Mouse (Mus musculus) hindbrain, embryonic 16.5 days (tissue): ENCODE data around the gene Usp47. TPM values are rescaled to one million over a fixed set of nuclear protein-coding genes. Genes with fewer than 3 reads are reported as not detected.

Experiments
- ATAC-seq: fragments of 200-750 bp; cut with Nextera tagmentation; 2 replicates; pipeline ENCODE4 v1.8.0; 2017; ENCODE audit warnings: moderate TSS enrichment, moderate library complexity
- H3K27ac ChIP-seq: fragments of 300-500 bp; sonication (generic); 2 replicates; pipeline ENCODE4 v1.5.1; 2014; ENCODE audit warnings: low read depth, mild to moderate bottlenecking, control low read depth, low read length, moderate library complexity
- H3K27me3 ChIP-seq: fragments of 300-500 bp; sonication (generic); replicated peaks from 2 replicates; pipeline ENCODE4 v1.6.1; 2014; ENCODE audit warnings: low read length; ENCODE audit not compliant: control insufficient read depth, insufficient read depth
- H3K36me3 ChIP-seq: fragments of 300-500 bp; sonication (generic); 2 replicates; pipeline ENCODE4 v1.6.1; 2014; ENCODE audit warnings: mild to moderate bottlenecking, low read length, moderate library complexity, mixed read lengths; ENCODE audit not compliant: control insufficient read depth, insufficient read depth
- H3K4me1 ChIP-seq: fragments of 300-500 bp; sonication (generic); 2 replicates; pipeline ENCODE4 v1.6.1; 2014; ENCODE audit warnings: low read depth, low read length; ENCODE audit not compliant: control insufficient read depth, insufficient read depth
- H3K4me2 ChIP-seq: fragments of 300-500 bp; sonication (generic); 2 replicates; pipeline ENCODE4 v1.6.1; 2014; ENCODE audit warnings: mild to moderate bottlenecking, low read length, control low read depth, moderate library complexity
- H3K4me3 ChIP-seq: fragments of 300-500 bp; sonication (generic); 2 replicates; pipeline ENCODE4 v1.5.1; 2014; ENCODE audit warnings: mild to moderate bottlenecking, low read length, control low read depth, moderate library complexity
- H3K9ac ChIP-seq: fragments of 300-500 bp; sonication (generic); 2 replicates; pipeline ENCODE4 v1.6.1; 2014; ENCODE audit warnings: low read depth, mild to moderate bottlenecking, control low read depth, low read length, moderate library complexity
- H3K9me3 ChIP-seq: fragments of 300-500 bp; sonication (generic); 2 replicates; pipeline ENCODE4 v1.6.1; 2014; ENCODE audit warnings: mild to moderate bottlenecking, low read length, moderate library complexity; ENCODE audit not compliant: control insufficient read depth
- WGBS: fragments of 180-500 bp; shearing (Covaris S2); extraction: QIAGEN DNeasy Blood & Tissue Kit; methylation state at CpG from one replicate; pipeline ENCODE4 v1.1.7; 2014; 5-methylcytosine and 5-hydroxymethylcytosine counted together
- polyA plus RNA-seq: library from polyadenylated mRNA; unstranded; fragments of >200 nt; fragmentation: Nextera tagmentation; extraction: Ambion mirVana; gene quantifications from 2 replicates; pipeline ENCODE4 v1.2.1, GENCODE M21; 2015

Usp47 gene
- polyA plus RNA-seq, 1 experiment from 2014 or later, result 53.3 TPM

DNA sequence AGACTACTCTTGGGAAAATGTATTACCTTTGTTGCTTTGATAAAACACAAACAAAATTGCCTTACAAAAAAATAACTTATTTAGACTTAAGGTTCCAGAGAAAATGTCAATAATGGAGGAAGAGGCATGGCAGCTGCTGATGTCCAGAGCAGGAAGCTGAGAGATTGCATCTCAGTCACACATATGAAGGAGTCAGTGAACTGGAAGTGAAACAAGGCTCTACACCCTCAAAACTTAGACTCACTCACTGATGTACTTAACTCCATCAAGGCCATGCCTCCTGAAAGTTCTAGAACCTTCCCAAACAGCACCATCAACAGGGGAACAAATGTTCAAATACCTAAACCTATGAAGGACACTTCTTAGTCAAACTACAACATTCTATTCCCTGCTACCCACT is 23.9 kb upstream of the Usp47 start:
- no peaks in the 10 kb centered on the region for H3K27me3 ChIP-seq
- H3K36me3 ChIP-seq, result no peaks in the 10 kb centered on the region
- no peak overlapping the region for H3K27ac ChIP-seq
- no peak overlapping the region for H3K9ac ChIP-seq
- ATAC-seq, result no peak
- H3K4me1 ChIP-seq, result no peaks in the 10 kb centered on the region
- no peaks in the 10 kb centered on the region for H3K9me3 ChIP-seq
- no peak overlapping the region for H3K4me3 ChIP-seq
- H3K4me2 ChIP-seq, result no peak overlapping the region

DNA sequence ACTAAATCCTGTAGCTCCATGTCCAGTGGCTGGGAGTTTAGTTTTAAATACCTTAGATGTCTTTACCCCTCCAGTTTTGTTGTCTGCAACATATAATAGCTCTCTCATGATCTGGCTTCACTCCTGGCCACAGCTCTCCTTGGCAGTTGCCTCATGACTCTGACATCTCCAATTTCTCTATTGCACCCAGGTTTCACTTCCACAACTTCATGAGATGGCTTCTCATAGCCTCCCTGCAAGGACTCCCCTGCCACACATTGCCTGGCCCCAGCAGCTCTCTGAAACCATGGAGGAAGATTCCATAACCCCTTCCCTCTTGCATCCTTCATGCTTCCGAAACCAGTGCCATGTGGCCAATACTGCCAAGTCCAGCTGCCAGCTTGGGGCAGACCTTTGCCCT is 23.1 kb upstream of the Usp47 start:
- WGBS, result 100% methylated on average over 1 of the region's 1 CpGs
- H3K4me3 ChIP-seq, result no peak overlapping the region
- H3K36me3 ChIP-seq, result no peaks in the 10 kb centered on the region
- no peak overlapping the region for H3K4me2 ChIP-seq
- no peaks in the 10 kb centered on the region for H3K4me1 ChIP-seq
- ATAC-seq, result no peak
- H3K9ac ChIP-seq, result no peak overlapping the region
- H3K27ac ChIP-seq, result no peak overlapping the region
- H3K27me3 ChIP-seq, result no peaks in the 10 kb centered on the region
- no peaks in the 10 kb centered on the region for H3K9me3 ChIP-seq

DNA sequence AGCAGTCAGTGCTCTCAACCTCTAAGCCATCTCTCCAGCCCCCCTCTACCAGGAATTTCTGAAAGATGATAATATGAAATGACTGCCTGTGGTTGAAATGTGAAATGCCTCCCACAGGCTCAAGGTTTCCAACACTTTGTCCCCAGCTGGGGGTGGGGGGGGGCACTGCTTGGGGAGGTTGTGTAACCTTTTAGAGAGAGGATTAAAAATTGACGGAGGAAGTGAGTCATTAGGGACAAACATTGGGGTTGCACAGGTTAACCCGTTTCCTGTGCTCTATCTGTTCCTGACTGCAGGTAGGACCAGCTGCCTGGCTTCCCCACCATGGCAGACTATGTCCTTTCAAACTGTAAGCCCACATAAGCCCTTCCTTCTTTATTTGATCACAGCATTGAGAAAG is 12.8 kb upstream of the Usp47 start:
- ATAC-seq, result no peak
- Histone ChIP-seq H3K9me3 (no peaks in the 10 kb centered on the region), H3K27me3 (no peaks in the 10 kb centered on the region), H3K9ac (no peak overlapping the region), H3K4me2 (no peak overlapping the region), H3K27ac (no peak overlapping the region), H3K4me1 (no peaks in the 10 kb centered on the region), H3K4me3 (no peak overlapping the region), H3K36me3 (no peaks in the 10 kb centered on the region)
- 89% methylated on average over 2 of the region's 2 CpGs for WGBS

DNA sequence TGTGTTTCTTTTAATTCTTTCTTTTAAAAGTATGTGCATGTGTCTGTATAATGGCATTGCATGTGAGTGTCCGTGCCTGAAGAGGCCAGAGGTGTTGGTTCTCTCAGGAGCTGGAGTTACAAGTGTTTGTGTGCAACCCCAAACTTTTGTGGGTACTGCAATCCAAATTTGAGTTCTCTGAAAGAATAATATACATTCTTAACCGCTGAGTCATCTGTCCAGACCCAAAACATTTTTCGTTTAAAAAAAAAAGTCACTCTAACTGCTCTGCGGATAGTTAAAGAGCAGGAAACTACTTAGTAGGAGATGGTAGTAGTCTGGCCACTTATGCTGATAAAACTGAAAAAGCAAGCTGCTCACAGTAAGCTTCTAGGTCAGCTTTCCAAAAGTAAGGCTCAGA is 12.3 kb upstream of the Usp47 start:
- Histone ChIP-seq H3K27ac (no peak overlapping the region), H3K4me1 (no peaks in the 10 kb centered on the region), H3K4me3 (no peak overlapping the region), H3K27me3 (no peaks in the 10 kb centered on the region), H3K9me3 (no peaks in the 10 kb centered on the region), H3K36me3 (no peaks in the 10 kb centered on the region), H3K4me2 (no peak overlapping the region), H3K9ac (no peak overlapping the region)
- 84% methylated on average over 4 of the region's 4 CpGs for WGBS
- ATAC-seq, result no peak

DNA sequence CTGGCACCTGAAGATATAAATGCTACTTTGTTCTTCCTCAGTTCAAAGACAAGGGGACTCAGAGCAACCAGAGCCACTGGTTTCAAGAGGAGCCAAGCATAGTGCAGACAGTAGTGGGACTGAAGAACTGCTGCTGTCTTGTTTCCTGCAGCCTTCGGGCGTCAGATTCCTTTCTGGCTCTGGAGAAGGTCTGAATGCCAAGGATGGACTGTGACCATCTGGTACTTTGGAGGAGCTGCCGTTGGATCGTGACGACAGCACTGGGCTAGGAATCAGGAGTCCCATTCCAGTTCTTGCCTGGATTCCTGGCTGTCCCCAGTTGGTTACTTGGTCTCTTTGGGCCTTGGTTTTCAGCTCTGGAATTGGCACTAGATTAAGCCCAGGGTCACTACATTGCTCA is 11.2 kb upstream of the Usp47 start:
- Histone ChIP-seq H3K9ac (no peak overlapping the region), H3K27me3 (no peaks in the 10 kb centered on the region), H3K9me3 (no peaks in the 10 kb centered on the region), H3K4me2 (no peak overlapping the region), H3K4me1 (no peaks in the 10 kb centered on the region), H3K27ac (no peak overlapping the region), H3K4me3 (no peak overlapping the region), H3K36me3 (no peaks in the 10 kb centered on the region)
- no peak for ATAC-seq
- 66% methylated on average over 5 of the region's 5 CpGs for WGBS

DNA sequence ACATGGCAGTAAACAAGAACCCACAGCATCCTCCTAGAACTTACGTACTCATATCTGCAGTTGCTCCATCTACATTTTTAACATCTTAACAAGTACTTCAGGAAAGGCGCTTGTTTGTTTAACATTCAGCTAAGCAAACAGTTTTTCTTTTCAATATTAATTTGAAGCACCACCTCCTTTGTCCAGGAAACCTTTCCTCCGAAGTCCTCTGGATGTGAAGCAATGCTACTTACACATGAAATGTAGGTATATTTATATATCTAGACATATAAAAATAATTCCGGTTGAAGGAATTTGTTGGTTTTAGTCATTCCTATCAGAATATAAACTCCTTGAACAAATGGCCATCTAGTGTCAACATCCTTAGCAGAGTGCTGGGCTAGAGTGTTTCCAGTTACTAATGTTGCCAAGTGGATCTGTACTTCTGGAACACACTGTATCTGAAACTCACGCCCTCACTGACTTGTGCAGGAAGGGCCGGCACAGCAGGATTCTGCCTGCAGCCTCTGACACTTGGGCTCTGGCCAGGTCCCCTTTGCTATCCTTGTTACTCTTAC is 10.6 kb upstream of the Usp47 start:
- 81% methylated on average over 6 of the region's 6 CpGs for WGBS
- ATAC-seq, result no peak
- no peak overlapping the region for H3K4me2 ChIP-seq

DNA sequence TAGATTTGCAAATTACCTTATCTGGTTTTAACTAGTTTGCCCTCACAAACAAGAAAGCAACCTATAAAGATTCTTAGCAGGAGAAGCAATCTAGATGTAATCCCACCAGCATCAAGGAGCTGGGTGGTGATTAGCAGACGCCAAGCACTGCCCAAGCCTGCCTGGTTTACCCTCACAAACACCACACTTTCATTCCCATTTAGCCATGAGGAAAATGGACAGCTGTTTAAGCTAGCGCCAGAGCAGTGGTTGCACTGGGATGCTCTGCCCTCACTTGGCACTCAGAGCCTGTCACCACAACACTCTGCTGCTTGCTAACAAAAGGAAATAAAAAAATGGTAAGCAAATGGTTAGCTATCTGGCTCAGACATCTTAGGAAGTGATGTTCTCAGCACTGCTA is 9.2 kb upstream of the Usp47 start:
- WGBS, result 62% methylated on average over 2 of the region's 2 CpGs

More for the DNA sequence above, 10.6 kb upstream of the Usp47 start:
- no peaks in the 10 kb centered on the region for H3K36me3 ChIP-seq
- H3K4me1 ChIP-seq, result no peaks in the 10 kb centered on the region
- no peaks in the 10 kb centered on the region for H3K27me3 ChIP-seq
- H3K27ac ChIP-seq, result no peak overlapping the region
- no peaks in the 10 kb centered on the region for H3K9me3 ChIP-seq
- H3K4me3 ChIP-seq, result no peak overlapping the region
- H3K9ac ChIP-seq, result no peak overlapping the region

DNA sequence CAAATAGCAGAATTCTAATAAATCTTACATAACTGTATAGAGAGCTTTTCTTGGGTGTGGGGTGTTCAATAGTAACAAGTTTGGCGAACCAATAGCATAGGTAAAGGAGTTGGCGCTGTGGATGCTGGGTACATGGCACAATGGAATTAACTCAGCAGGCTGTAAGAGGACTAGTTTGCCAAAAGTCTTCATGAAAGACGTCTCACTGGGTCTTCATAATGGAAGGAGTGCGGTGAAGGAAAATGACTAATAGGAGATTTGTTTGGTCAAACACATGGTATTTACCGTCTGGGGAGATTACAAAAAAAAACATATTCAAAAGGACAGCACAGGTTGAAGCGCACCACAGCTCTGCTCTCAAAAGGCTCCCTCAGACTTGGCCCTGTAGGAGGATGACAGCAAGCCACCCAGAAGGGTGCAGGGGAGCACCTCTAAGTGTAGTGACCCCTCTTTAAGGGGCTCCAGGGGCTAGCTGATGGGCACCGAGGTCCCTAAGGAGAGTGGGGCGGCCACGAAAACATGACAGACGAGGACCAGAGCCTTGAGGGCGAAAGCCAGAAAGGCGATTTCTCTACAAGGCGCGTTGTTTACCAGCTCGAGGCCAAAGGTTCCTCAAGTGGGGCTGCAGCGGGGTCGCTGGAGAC is 676 bp upstream of the Usp47 start:
- peak overlapping the region; percentile 99 for H3K9ac ChIP-seq
- H3K9me3 ChIP-seq, result no peaks in the 10 kb centered on the region
- peak overlapping the region; percentile 83 for H3K4me2 ChIP-seq
- H3K27ac ChIP-seq, result peak overlapping the region; percentile 98
- WGBS, result 14% methylated on average over 17 of the region's 17 CpGs
- no peaks in the 10 kb centered on the region for H3K36me3 ChIP-seq
- peak; percentile 50 for ATAC-seq
- no peaks in the 10 kb centered on the region for H3K27me3 ChIP-seq
- H3K4me3 ChIP-seq, result peak overlapping the region; percentile 93
- H3K4me1 ChIP-seq, result peaks cover 28% of the 10 kb centered on the region

More for the DNA sequence above, 9.2 kb upstream of the Usp47 start:
- no peak overlapping the region for H3K27ac ChIP-seq
- no peak overlapping the region for H3K4me2 ChIP-seq
- H3K4me1 ChIP-seq, result no peaks in the 10 kb centered on the region
- no peak overlapping the region for H3K9ac ChIP-seq
- no peak for ATAC-seq
- H3K36me3 ChIP-seq, result no peaks in the 10 kb centered on the region
- H3K4me3 ChIP-seq, result no peak overlapping the region
- H3K9me3 ChIP-seq, result no peaks in the 10 kb centered on the region
- no peaks in the 10 kb centered on the region for H3K27me3 ChIP-seq

DNA sequence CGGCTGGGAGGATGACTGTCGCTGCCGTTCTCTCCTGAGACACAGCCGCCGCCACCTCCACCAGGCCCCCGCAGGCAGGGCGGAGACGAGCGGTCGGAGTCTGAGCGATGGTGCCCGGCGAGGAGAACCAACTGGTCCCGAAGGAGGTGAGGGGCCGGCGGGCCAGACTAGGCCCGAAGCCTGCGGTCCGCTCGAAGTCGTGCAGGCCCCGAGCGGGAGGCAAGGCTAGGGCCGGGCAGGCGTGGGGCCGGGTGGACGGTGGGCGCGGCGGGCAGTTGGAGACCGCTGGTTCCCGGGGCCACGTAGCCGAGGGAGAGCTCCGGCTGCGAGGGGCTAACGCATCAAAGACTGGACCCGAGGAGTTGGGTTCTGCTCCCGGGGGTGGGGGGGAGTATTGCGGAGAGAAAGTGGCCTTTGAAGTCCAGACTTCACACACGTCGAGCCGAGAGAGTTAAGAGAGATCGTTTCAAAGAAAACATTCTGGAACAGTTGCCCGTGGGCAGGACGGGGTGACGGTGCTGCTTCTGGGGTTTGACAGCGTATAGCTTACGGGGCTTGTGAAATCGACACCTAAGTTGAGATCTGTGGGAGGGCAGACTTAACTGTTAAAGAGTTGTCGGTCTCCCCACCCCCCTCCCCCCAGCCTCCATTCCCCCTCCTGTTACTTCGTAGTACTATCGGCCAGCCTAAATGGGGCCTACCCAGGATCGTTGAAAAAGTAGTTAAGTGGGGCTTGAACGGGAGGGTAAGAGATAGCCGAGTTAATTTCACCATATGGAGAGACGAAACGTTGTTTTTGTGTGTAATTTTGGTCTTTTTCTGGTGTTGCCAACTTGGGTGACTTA is 519 bp downstream of the Usp47 start:
- ATAC-seq, result peak; percentile 79
- H3K36me3 ChIP-seq, result no peaks in the 10 kb centered on the region
- H3K27me3 ChIP-seq, result no peaks in the 10 kb centered on the region
- H3K4me2 ChIP-seq, result peak overlapping the region; percentile 83
- under 1% methylated on average over 55 of the region's 58 CpGs for WGBS
- no peaks in the 10 kb centered on the region for H3K9me3 ChIP-seq
- H3K27ac ChIP-seq, result peak overlapping the region; percentile 98
- H3K9ac ChIP-seq, result peak overlapping the region; percentile 99
- H3K4me1 ChIP-seq, result peaks cover 28% of the 10 kb centered on the region
- peak overlapping the region; percentile 93 for H3K4me3 ChIP-seq
